Mouse (Mus musculus): Measurements from ENCODE around the gene Trim58.

DNA sequence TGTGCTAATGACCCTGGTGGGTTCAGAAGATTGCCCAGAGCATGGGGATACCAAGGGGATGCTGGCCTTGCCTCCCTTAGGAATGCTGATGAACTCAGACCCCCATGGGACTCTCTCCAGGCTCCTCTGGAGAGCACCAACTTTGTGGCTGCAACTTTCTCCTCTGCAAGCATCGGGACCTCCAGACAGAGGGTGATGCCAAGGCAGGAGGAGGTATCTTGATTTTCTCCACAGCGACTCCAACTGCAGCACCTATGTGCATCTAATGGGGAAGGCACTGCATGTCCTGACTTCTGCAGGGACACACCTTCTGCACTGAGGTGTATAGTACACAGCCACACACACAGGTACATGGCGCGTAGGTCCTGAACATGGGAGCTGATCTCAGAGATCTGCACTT, 18.3 kb downstream of the Trim58 start, which contains the start of gene Olfr322:
- TF ChIP-seq EP300 (IDR thresholded peaks at IDR 0.05; ENCODE audit: low read depth), result no peak
- TF ChIP-seq CTCF (IDR thresholded peaks at IDR 0.05; ENCODE audit: low read depth), result no peak

Measured in heart, postnatal 0 days (tissue).